Mouse (Mus musculus) testis, adult 2 months (tissue): ENCODE data around the gene Sparc. TPM values are rescaled to one million over a fixed set of nuclear protein-coding genes. Genes with fewer than 3 reads are reported as not detected.
A peak's percentile ranks its signal among the peaks of the same experiment; 100 is the strongest.

Source experiments
- H3K27ac ChIP-seq: fragments of 200-500 bp; 2 replicates; pipeline ENCODE4 v1.5.1; 2012; ENCODE audit warnings: low read depth, low read length; ENCODE audit not compliant: control insufficient read depth, insufficient read depth
- H3K27me3 ChIP-seq: fragments of 200-500 bp; 2 replicates; pipeline ENCODE4 v1.6.1; 2012; ENCODE audit warnings: mild to moderate bottlenecking, low read length, moderate library complexity; ENCODE audit not compliant: control insufficient read depth, insufficient read depth
- H3K36me3 ChIP-seq: fragments of 200-500 bp; 2 replicates; pipeline ENCODE4 v1.6.1; 2012; ENCODE audit warnings: mild to moderate bottlenecking, low read length; ENCODE audit not compliant: control insufficient read depth, insufficient read depth
- H3K4me1 ChIP-seq: fragments of 200-500 bp; 2 replicates; pipeline ENCODE4 v1.6.1; 2012; ENCODE audit warnings: low read length; ENCODE audit not compliant: control insufficient read depth, insufficient read depth
- H3K4me3 ChIP-seq: fragments of 200-500 bp; 2 replicates; pipeline ENCODE4 v1.5.1; 2012; ENCODE audit warnings: low read depth, mild to moderate bottlenecking, low read length, moderate library complexity, mixed read lengths; ENCODE audit not compliant: control insufficient read depth
- CTCF ChIP-seq: fragments of 200-500 bp; IDR thresholded peaks from 2 replicates; pipeline ENCODE4 v1.5.1; 2012; ENCODE audit warnings: low read depth, mild to moderate bottlenecking, inconsistent platforms, low read length, moderate library complexity; ENCODE audit not compliant: control insufficient read depth, insufficient read depth, insufficient replicate concordance
- POLR2A ChIP-seq: fragments of 200-500 bp; IDR thresholded peaks from 2 replicates; pipeline ENCODE4 v1.6.1; 2012; ENCODE audit warnings: low read depth, mild to moderate bottlenecking, inconsistent platforms, low read length, moderate library complexity; ENCODE audit not compliant: control insufficient read depth
- polyA plus RNA-seq: library from polyadenylated mRNA; depleted of rRNA; stranded (reverse); fragments of >200 nt; gene quantifications from 2 replicates; pipeline ENCODE4 v1.2.3, GENCODE M21; 2012

Gene Sparc
- polyA plus RNA-seq, 1 experiment, result 406 TPM

GRCm38 (mm10) chr11:55455166-55455565 lies 32.2 kb upstream of the Sparc start:
- no peak overlapping the region for H3K4me3 ChIP-seq
- H3K4me1 ChIP-seq, result peaks cover 4% of the 10 kb centered on the region
- TF ChIP-seq CTCF (no peak), POLR2A (no peak)
- no peaks in the 10 kb centered on the region for H3K36me3 ChIP-seq
- no peak overlapping the region for H3K27ac ChIP-seq
- H3K27me3 ChIP-seq, result no peaks in the 10 kb centered on the region

GRCm38 (mm10) chr11:55453640-55454039 lies 30.7 kb upstream of the Sparc start:
- TF ChIP-seq POLR2A (no peak), CTCF (no peak)
- Histone ChIP-seq H3K4me3 (no peak overlapping the region), H3K27ac (no peak overlapping the region), H3K27me3 (no peaks in the 10 kb centered on the region), H3K36me3 (no peaks in the 10 kb centered on the region), H3K4me1 (no peaks in the 10 kb centered on the region)

GRCm38 (mm10) chr11:55450311-55450710 lies 27.3 kb upstream of the Sparc start:
- H3K4me3 ChIP-seq, result no peak overlapping the region
- no peak for TF ChIP-seq CTCF
- no peak for TF ChIP-seq POLR2A
- no peaks in the 10 kb centered on the region for H3K27me3 ChIP-seq
- no peaks in the 10 kb centered on the region for H3K36me3 ChIP-seq
- H3K4me1 ChIP-seq, result no peaks in the 10 kb centered on the region
- H3K27ac ChIP-seq, result no peak overlapping the region

- no peaks in the 10 kb centered on the region for H3K36me3 ChIP-seq
- no peaks in the 10 kb centered on the region for H3K4me1 ChIP-seq
- H3K27ac ChIP-seq, result no peak overlapping the region
- TF ChIP-seq POLR2A (no peak), CTCF (no peak)
- H3K27me3 ChIP-seq, result no peaks in the 10 kb centered on the region
- no peak overlapping the region for H3K4me3 ChIP-seq
Measured at GRCm38 (mm10) chr11:55449531-55449930, 26.5 kb upstream of the Sparc start.

GRCm38 (mm10) chr11:55446579-55446978 lies 23.6 kb upstream of the Sparc start:
- H3K27ac ChIP-seq, result no peak overlapping the region
- no peaks in the 10 kb centered on the region for H3K27me3 ChIP-seq
- no peaks in the 10 kb centered on the region for H3K36me3 ChIP-seq
- H3K4me3 ChIP-seq, result no peak overlapping the region
- H3K4me1 ChIP-seq, result no peaks in the 10 kb centered on the region
- peak; percentile 54; the same call in 1 of the 2 replicates for TF ChIP-seq CTCF
- no peak for TF ChIP-seq POLR2A

GRCm38 (mm10) chr11:55444772-55445171 lies 21.8 kb upstream of the Sparc start:
- H3K4me3 ChIP-seq, result no peak overlapping the region
- no peak overlapping the region for H3K27ac ChIP-seq
- no peaks in the 10 kb centered on the region for H3K4me1 ChIP-seq
- no peak for TF ChIP-seq POLR2A
- no peak for TF ChIP-seq CTCF
- no peaks in the 10 kb centered on the region for H3K27me3 ChIP-seq
- no peaks in the 10 kb centered on the region for H3K36me3 ChIP-seq

- no peaks in the 10 kb centered on the region for H3K27me3 ChIP-seq
- no peaks in the 10 kb centered on the region for H3K4me1 ChIP-seq
- no peak overlapping the region for H3K27ac ChIP-seq
- H3K4me3 ChIP-seq, result no peak overlapping the region
- no peak for TF ChIP-seq POLR2A
- no peak for TF ChIP-seq CTCF
- no peaks in the 10 kb centered on the region for H3K36me3 ChIP-seq
Measured at GRCm38 (mm10) chr11:55439718-55440117, 16.7 kb upstream of the Sparc start.

- H3K27ac ChIP-seq, result no peak overlapping the region
- no peak for TF ChIP-seq POLR2A
- TF ChIP-seq CTCF, result no peak
Measured at GRCm38 (mm10) chr11:55438031-55438430, 15.0 kb upstream of the Sparc start.

GRCm38 (mm10) chr11:55436089-55436488 lies 13.1 kb upstream of the Sparc start:
- Histone ChIP-seq H3K27ac (no peak overlapping the region), H3K36me3 (no peaks in the 10 kb centered on the region), H3K4me1 (no peaks in the 10 kb centered on the region), H3K27me3 (no peaks in the 10 kb centered on the region), H3K4me3 (no peak overlapping the region)
- no peak for TF ChIP-seq CTCF
- no peak for TF ChIP-seq POLR2A

More at GRCm38 (mm10) chr11:55438031-55438430, 15.0 kb upstream of the Sparc start:
- Histone ChIP-seq H3K27me3 (no peaks in the 10 kb centered on the region), H3K36me3 (no peaks in the 10 kb centered on the region), H3K4me3 (no peak overlapping the region), H3K4me1 (no peaks in the 10 kb centered on the region)
